Mouse (Mus musculus): ENCODE measurements around the gene Ffar3. TPM values are rescaled to one million over a fixed set of nuclear protein-coding genes. Genes with fewer than 3 reads are reported as not detected.

Ffar3 gene
- not detected in 2 replicates for polyA plus RNA-seq (2014; fragmentation: Nextera tagmentation; extraction: Ambion mirVana)

- Histone ChIP-seq H3K4me2 (ENCODE audit: low read depth, low read length) (no peak within 1 kb of the TSS), H3K36me3 (ENCODE audit: control insufficient read depth, insufficient read depth, low read length) (no peaks in the 10 kb centered on the region), H3K4me1 (ENCODE audit: control insufficient read depth, insufficient read depth, low read length) (no peaks in the 10 kb centered on the region), H3K9ac (replicated peaks; ENCODE audit: low read depth, low read length) (no peak within 1 kb of the TSS), H3K9me3 (ENCODE audit: control insufficient read depth, low read length) (no peaks in the 10 kb centered on the region), H3K27me3 (ENCODE audit: control insufficient read depth, insufficient read depth, low read length) (no peaks in the 10 kb centered on the region), H3K4me3 (ENCODE audit: low read depth, low read length) (no peak within 1 kb of the TSS), H3K27ac (ENCODE audit: low read depth, low read length) (no peak within 1 kb of the TSS)
- 84% methylated on average over 6 of the region's 6 CpGs for WGBS
- ATAC-seq (ENCODE audit: low read depth): no peak
These were observed at the start of gene Ffar3 for GRCm38 (mm10) chr7:30856078-30856477. Ffar3 (minus strand) TSS chr7:30856178.

GRCm38 (mm10) chr7:30904042-30904441 is 48.1 kb upstream of the Ffar3 start:
- WGBS: 62% methylated on average over 4 of the region's 4 CpGs

GRCm38 (mm10) chr7:30895217-30895616 is 39.2 kb upstream of the Ffar3 start:
- H3K27ac ChIP-seq (ENCODE audit: low read depth, low read length): no peak overlapping the region
- no peaks in the 10 kb centered on the region for H3K27me3 ChIP-seq (ENCODE audit: control insufficient read depth, insufficient read depth, low read length)
- no peak overlapping the region for H3K4me2 ChIP-seq (ENCODE audit: low read depth, low read length)
- H3K9ac ChIP-seq (replicated peaks; ENCODE audit: low read depth, low read length): no peak overlapping the region
- 96% methylated on average over 3 of the region's 3 CpGs for WGBS
- ATAC-seq (ENCODE audit: low read depth): no peak
- no peak overlapping the region for H3K4me3 ChIP-seq (ENCODE audit: low read depth, low read length)
- H3K4me1 ChIP-seq (ENCODE audit: control insufficient read depth, insufficient read depth, low read length): no peaks in the 10 kb centered on the region
- H3K36me3 ChIP-seq (ENCODE audit: control insufficient read depth, insufficient read depth, low read length): no peaks in the 10 kb centered on the region
- H3K9me3 ChIP-seq (ENCODE audit: control insufficient read depth, low read length): no peaks in the 10 kb centered on the region

More at GRCm38 (mm10) chr7:30904042-30904441, 48.1 kb upstream of the Ffar3 start:
- Histone ChIP-seq H3K4me3 (ENCODE audit: low read depth, low read length) (no peak overlapping the region), H3K27ac (ENCODE audit: low read depth, low read length) (no peak overlapping the region), H3K9me3 (ENCODE audit: control insufficient read depth, low read length) (no peaks in the 10 kb centered on the region), H3K4me1 (ENCODE audit: control insufficient read depth, insufficient read depth, low read length) (peaks cover 5% of the 10 kb centered on the region), H3K9ac (replicated peaks; ENCODE audit: low read depth, low read length) (no peak overlapping the region), H3K27me3 (ENCODE audit: control insufficient read depth, insufficient read depth, low read length) (no peaks in the 10 kb centered on the region), H3K36me3 (ENCODE audit: control insufficient read depth, insufficient read depth, low read length) (no peaks in the 10 kb centered on the region), H3K4me2 (ENCODE audit: low read depth, low read length) (no peak overlapping the region)
- ATAC-seq (ENCODE audit: low read depth): no peak

GRCm38 (mm10) chr7:30892515-30892914 is 36.5 kb upstream of the Ffar3 start:
- H3K9ac ChIP-seq (replicated peaks; ENCODE audit: low read depth, low read length): no peak overlapping the region
- no peak overlapping the region for H3K4me3 ChIP-seq (ENCODE audit: low read depth, low read length)
- H3K4me2 ChIP-seq (ENCODE audit: low read depth, low read length): no peak overlapping the region
- no peaks in the 10 kb centered on the region for H3K4me1 ChIP-seq (ENCODE audit: control insufficient read depth, insufficient read depth, low read length)
- H3K27me3 ChIP-seq (ENCODE audit: control insufficient read depth, insufficient read depth, low read length): no peaks in the 10 kb centered on the region
- H3K27ac ChIP-seq (ENCODE audit: low read depth, low read length): no peak overlapping the region
- no peaks in the 10 kb centered on the region for H3K36me3 ChIP-seq (ENCODE audit: control insufficient read depth, insufficient read depth, low read length)
- no peaks in the 10 kb centered on the region for H3K9me3 ChIP-seq (ENCODE audit: control insufficient read depth, low read length)
- 67% methylated on average over 3 of the region's 3 CpGs for WGBS
- no peak for ATAC-seq (ENCODE audit: low read depth)

GRCm38 (mm10) chr7:30891746-30892145 is 35.8 kb upstream of the Ffar3 start:
- no peak for ATAC-seq (ENCODE audit: low read depth)
- no peaks in the 10 kb centered on the region for H3K9me3 ChIP-seq (ENCODE audit: control insufficient read depth, low read length)
- H3K9ac ChIP-seq (replicated peaks; ENCODE audit: low read depth, low read length): no peak overlapping the region
- H3K27me3 ChIP-seq (ENCODE audit: control insufficient read depth, insufficient read depth, low read length): no peaks in the 10 kb centered on the region
- H3K4me3 ChIP-seq (ENCODE audit: low read depth, low read length): no peak overlapping the region
- no peaks in the 10 kb centered on the region for H3K4me1 ChIP-seq (ENCODE audit: control insufficient read depth, insufficient read depth, low read length)
- no peak overlapping the region for H3K27ac ChIP-seq (ENCODE audit: low read depth, low read length)
- WGBS: 85% methylated on average over 9 of the region's 9 CpGs
- H3K36me3 ChIP-seq (ENCODE audit: control insufficient read depth, insufficient read depth, low read length): no peaks in the 10 kb centered on the region
- no peak overlapping the region for H3K4me2 ChIP-seq (ENCODE audit: low read depth, low read length)

- Histone ChIP-seq H3K36me3 (ENCODE audit: control insufficient read depth, insufficient read depth, low read length) (no peaks in the 10 kb centered on the region), H3K4me2 (ENCODE audit: low read depth, low read length) (no peak overlapping the region), H3K4me1 (ENCODE audit: control insufficient read depth, insufficient read depth, low read length) (no peaks in the 10 kb centered on the region), H3K9me3 (ENCODE audit: control insufficient read depth, low read length) (no peaks in the 10 kb centered on the region), H3K27ac (ENCODE audit: low read depth, low read length) (no peak overlapping the region), H3K9ac (replicated peaks; ENCODE audit: low read depth, low read length) (no peak overlapping the region), H3K4me3 (ENCODE audit: low read depth, low read length) (no peak overlapping the region), H3K27me3 (ENCODE audit: control insufficient read depth, insufficient read depth, low read length) (no peaks in the 10 kb centered on the region)
- 72% methylated on average over 2 of the region's 2 CpGs for WGBS
- ATAC-seq (ENCODE audit: low read depth): no peak
These were observed 34.7 kb upstream of the Ffar3 start for GRCm38 (mm10) chr7:30890681-30891080.

- no peak overlapping the region for H3K27ac ChIP-seq (ENCODE audit: low read depth, low read length)
- H3K9me3 ChIP-seq (ENCODE audit: control insufficient read depth, low read length): no peaks in the 10 kb centered on the region
- H3K4me2 ChIP-seq (ENCODE audit: low read depth, low read length): no peak overlapping the region
- no peak overlapping the region for H3K9ac ChIP-seq (replicated peaks; ENCODE audit: low read depth, low read length)
- H3K4me3 ChIP-seq (ENCODE audit: low read depth, low read length): no peak overlapping the region
- no peaks in the 10 kb centered on the region for H3K36me3 ChIP-seq (ENCODE audit: control insufficient read depth, insufficient read depth, low read length)
- ATAC-seq (ENCODE audit: low read depth): no peak
- no peaks in the 10 kb centered on the region for H3K4me1 ChIP-seq (ENCODE audit: control insufficient read depth, insufficient read depth, low read length)
- no peaks in the 10 kb centered on the region for H3K27me3 ChIP-seq (ENCODE audit: control insufficient read depth, insufficient read depth, low read length)
- WGBS: 87% methylated on average over 7 of the region's 7 CpGs
These were observed 32.8 kb upstream of the Ffar3 start for GRCm38 (mm10) chr7:30888786-30889185.

GRCm38 (mm10) chr7:30887568-30888188 is 31.7 kb upstream of the Ffar3 start:
- 84% methylated on average over 14 of the region's 14 CpGs for WGBS
- no peak overlapping the region for H3K4me3 ChIP-seq (ENCODE audit: low read depth, low read length)
- no peaks in the 10 kb centered on the region for H3K4me1 ChIP-seq (ENCODE audit: control insufficient read depth, insufficient read depth, low read length)
- no peak overlapping the region for H3K4me2 ChIP-seq (ENCODE audit: low read depth, low read length)
- no peak for ATAC-seq (ENCODE audit: low read depth)
- no peak overlapping the region for H3K9ac ChIP-seq (replicated peaks; ENCODE audit: low read depth, low read length)
- H3K27me3 ChIP-seq (ENCODE audit: control insufficient read depth, insufficient read depth, low read length): no peaks in the 10 kb centered on the region
- no peaks in the 10 kb centered on the region for H3K36me3 ChIP-seq (ENCODE audit: control insufficient read depth, insufficient read depth, low read length)
- no peaks in the 10 kb centered on the region for H3K9me3 ChIP-seq (ENCODE audit: control insufficient read depth, low read length)
- H3K27ac ChIP-seq (ENCODE audit: low read depth, low read length): no peak overlapping the region

GRCm38 (mm10) chr7:30886852-30887251 is 30.9 kb upstream of the Ffar3 start:
- Histone ChIP-seq H3K27me3 (ENCODE audit: control insufficient read depth, insufficient read depth, low read length) (no peaks in the 10 kb centered on the region), H3K4me1 (ENCODE audit: control insufficient read depth, insufficient read depth, low read length) (no peaks in the 10 kb centered on the region), H3K27ac (ENCODE audit: low read depth, low read length) (no peak overlapping the region), H3K9me3 (ENCODE audit: control insufficient read depth, low read length) (no peaks in the 10 kb centered on the region), H3K4me3 (ENCODE audit: low read depth, low read length) (no peak overlapping the region), H3K4me2 (ENCODE audit: low read depth, low read length) (no peak overlapping the region), H3K36me3 (ENCODE audit: control insufficient read depth, insufficient read depth, low read length) (no peaks in the 10 kb centered on the region), H3K9ac (replicated peaks; ENCODE audit: low read depth, low read length) (no peak overlapping the region)
- ATAC-seq (ENCODE audit: low read depth): no peak
- 92% methylated on average over 4 of the region's 4 CpGs for WGBS

Data from neural tube, embryonic 14.5 days (tissue).